Mouse (Mus musculus): Measurements from ENCODE around the gene Pof1b. TPM values are rescaled to one million over a fixed set of nuclear protein-coding genes. Genes with fewer than 3 reads are reported as not detected.

The Pof1b gene
- 0.10 and 0.16 TPM in 2 replicates for polyA plus RNA-seq (2015; fragmentation: Nextera tagmentation; extraction: Ambion mirVana)

- Histone ChIP-seq H3K4me3 (ENCODE audit: low read length) (no peak within 1 kb of the TSS), H3K27me3 (replicated peaks; ENCODE audit: control insufficient read depth, insufficient read depth, low read length) (no peaks in the 10 kb centered on the region), H3K9ac (ENCODE audit: low read depth, low read length) (no peak within 1 kb of the TSS), H3K36me3 (ENCODE audit: control insufficient read depth, insufficient read depth, low read length) (no peaks in the 10 kb centered on the region), H3K4me2 (ENCODE audit: low read length) (no peak within 1 kb of the TSS), H3K27ac (ENCODE audit: low read depth, low read length) (no peak within 1 kb of the TSS), H3K9me3 (ENCODE audit: control insufficient read depth, low read length) (no peaks in the 10 kb centered on the region), H3K4me1 (ENCODE audit: control insufficient read depth, insufficient read depth, low read depth, low read length) (no peaks in the 10 kb centered on the region)
- ATAC-seq = no peak
- 77% methylated on average over 5 of the region's 5 CpGs for WGBS
Measured at GRCm38 (mm10) chrX:112698508-112698907, at the start of gene Pof1b. Gene Pof1b, minus strand, starts transcription at chrX:112698651.

- H3K36me3 ChIP-seq (ENCODE audit: control insufficient read depth, insufficient read depth, low read length) = no peaks in the 10 kb centered on the region
Measured at GRCm38 (mm10) chrX:112716587-112716986, 18.1 kb upstream of the Pof1b start.

GRCm38 (mm10) chrX:112694392-112694791 is 4.1 kb downstream of the Pof1b start:
- no peaks in the 10 kb centered on the region for H3K36me3 ChIP-seq (ENCODE audit: control insufficient read depth, insufficient read depth, low read length)
- H3K4me3 ChIP-seq (ENCODE audit: low read length) = no peak overlapping the region
- no peaks in the 10 kb centered on the region for H3K9me3 ChIP-seq (ENCODE audit: control insufficient read depth, low read length)
- H3K4me2 ChIP-seq (ENCODE audit: low read length) = no peak overlapping the region
- no peak overlapping the region for H3K27ac ChIP-seq (ENCODE audit: low read depth, low read length)
- no peak for ATAC-seq
- no peaks in the 10 kb centered on the region for H3K4me1 ChIP-seq (ENCODE audit: control insufficient read depth, insufficient read depth, low read depth, low read length)
- no peak overlapping the region for H3K9ac ChIP-seq (ENCODE audit: low read depth, low read length)
- 43% methylated on average over 1 of the region's 1 CpGs for WGBS
- no peaks in the 10 kb centered on the region for H3K27me3 ChIP-seq (replicated peaks; ENCODE audit: control insufficient read depth, insufficient read depth, low read length)

More at GRCm38 (mm10) chrX:112716587-112716986, 18.1 kb upstream of the Pof1b start:
- no peak for ATAC-seq
- H3K27me3 ChIP-seq (replicated peaks; ENCODE audit: control insufficient read depth, insufficient read depth, low read length) = no peaks in the 10 kb centered on the region
- no peaks in the 10 kb centered on the region for H3K9me3 ChIP-seq (ENCODE audit: control insufficient read depth, low read length)
- H3K27ac ChIP-seq (ENCODE audit: low read depth, low read length) = no peak overlapping the region
- no peak overlapping the region for H3K4me2 ChIP-seq (ENCODE audit: low read length)
- H3K9ac ChIP-seq (ENCODE audit: low read depth, low read length) = no peak overlapping the region
- no peak overlapping the region for H3K4me3 ChIP-seq (ENCODE audit: low read length)
- H3K4me1 ChIP-seq (ENCODE audit: control insufficient read depth, insufficient read depth, low read depth, low read length) = no peaks in the 10 kb centered on the region

- Histone ChIP-seq H3K27ac (ENCODE audit: low read depth, low read length) (no peak overlapping the region), H3K4me1 (ENCODE audit: control insufficient read depth, insufficient read depth, low read depth, low read length) (no peaks in the 10 kb centered on the region), H3K9me3 (ENCODE audit: control insufficient read depth, low read length) (no peaks in the 10 kb centered on the region), H3K9ac (ENCODE audit: low read depth, low read length) (no peak overlapping the region), H3K27me3 (replicated peaks; ENCODE audit: control insufficient read depth, insufficient read depth, low read length) (no peaks in the 10 kb centered on the region), H3K36me3 (ENCODE audit: control insufficient read depth, insufficient read depth, low read length) (no peaks in the 10 kb centered on the region), H3K4me2 (ENCODE audit: low read length) (no peak overlapping the region), H3K4me3 (ENCODE audit: low read length) (no peak overlapping the region)
- ATAC-seq = no peak
- 81% methylated on average over 5 of the region's 5 CpGs for WGBS
Measured at GRCm38 (mm10) chrX:112680605-112681004, 17.8 kb downstream of the Pof1b start.

- no peak overlapping the region for H3K27ac ChIP-seq (ENCODE audit: low read depth, low read length)
- H3K9me3 ChIP-seq (ENCODE audit: control insufficient read depth, low read length) = no peaks in the 10 kb centered on the region
- H3K4me3 ChIP-seq (ENCODE audit: low read length) = no peak overlapping the region
- WGBS = 71% methylated on average over 1 of the region's 1 CpGs
- no peak for ATAC-seq
- H3K9ac ChIP-seq (ENCODE audit: low read depth, low read length) = no peak overlapping the region
- no peaks in the 10 kb centered on the region for H3K27me3 ChIP-seq (replicated peaks; ENCODE audit: control insufficient read depth, insufficient read depth, low read length)
- H3K36me3 ChIP-seq (ENCODE audit: control insufficient read depth, insufficient read depth, low read length) = no peaks in the 10 kb centered on the region
- H3K4me1 ChIP-seq (ENCODE audit: control insufficient read depth, insufficient read depth, low read depth, low read length) = no peaks in the 10 kb centered on the region
- no peak overlapping the region for H3K4me2 ChIP-seq (ENCODE audit: low read length)
Measured at GRCm38 (mm10) chrX:112675525-112675924, 22.9 kb downstream of the Pof1b start.

GRCm38 (mm10) chrX:112601306-112602120 is 96.9 kb downstream of the Pof1b start:
- WGBS = 18% methylated on average over 59 of the region's 81 CpGs
- peak overlapping the region; percentile 50 for H3K4me2 ChIP-seq (ENCODE audit: low read length)
- peak overlapping the region; percentile 65 for H3K4me3 ChIP-seq (ENCODE audit: low read length)
- peak overlapping the region; percentile 83 for H3K9ac ChIP-seq (ENCODE audit: low read depth, low read length)
- ATAC-seq = peak; percentile 70
- no peaks in the 10 kb centered on the region for H3K9me3 ChIP-seq (ENCODE audit: control insufficient read depth, low read length)
- no peaks in the 10 kb centered on the region for H3K36me3 ChIP-seq (ENCODE audit: control insufficient read depth, insufficient read depth, low read length)
- H3K4me1 ChIP-seq (ENCODE audit: control insufficient read depth, insufficient read depth, low read depth, low read length) = no peaks in the 10 kb centered on the region
- H3K27ac ChIP-seq (ENCODE audit: low read depth, low read length) = peak overlapping the region; percentile 83
- H3K27me3 ChIP-seq (replicated peaks; ENCODE audit: control insufficient read depth, insufficient read depth, low read length) = no peaks in the 10 kb centered on the region

GRCm38 (mm10) chrX:112600511-112601305 is 97.7 kb downstream of the Pof1b start, which contains the start of gene Zfp711:
Gene Zfp711, plus strand, starts transcription at chrX:112600526.
- Histone ChIP-seq H3K9me3 (ENCODE audit: control insufficient read depth, low read length) (no peaks in the 10 kb centered on the region), H3K4me3 (ENCODE audit: low read length) (peak within 1 kb of the TSS; percentile 65), H3K27me3 (replicated peaks; ENCODE audit: control insufficient read depth, insufficient read depth, low read length) (no peaks in the 10 kb centered on the region), H3K4me2 (ENCODE audit: low read length) (peak within 1 kb of the TSS; percentile 50), H3K9ac (ENCODE audit: low read depth, low read length) (peak within 1 kb of the TSS; percentile 83), H3K27ac (ENCODE audit: low read depth, low read length) (peak within 1 kb of the TSS; percentile 83), H3K36me3 (ENCODE audit: control insufficient read depth, insufficient read depth, low read length) (no peaks in the 10 kb centered on the region), H3K4me1 (ENCODE audit: control insufficient read depth, insufficient read depth, low read depth, low read length) (no peaks in the 10 kb centered on the region)
- ATAC-seq = peak; percentile 97
- WGBS = 23% methylated on average over 70 of the region's 79 CpGs
